Mouse (Mus musculus) spleen, adult 2 months (tissue): ENCODE data around the gene Amotl1.

Experiments
- CTCF ChIP-seq: fragments of 200-500 bp; IDR thresholded peaks from 2 replicates; pipeline ENCODE4 v1.5.1; 2011; ENCODE audit warnings: mild to moderate bottlenecking, inconsistent platforms; ENCODE audit not compliant: insufficient read depth, insufficient read length, insufficient replicate concordance; ENCODE audit errors: extremely low read depth
- POLR2A ChIP-seq: fragments of 200-500 bp; IDR thresholded peaks from 2 replicates; pipeline ENCODE4 v1.6.1; 2011; ENCODE audit warnings: low read depth, low read length, inconsistent platforms

DNA sequence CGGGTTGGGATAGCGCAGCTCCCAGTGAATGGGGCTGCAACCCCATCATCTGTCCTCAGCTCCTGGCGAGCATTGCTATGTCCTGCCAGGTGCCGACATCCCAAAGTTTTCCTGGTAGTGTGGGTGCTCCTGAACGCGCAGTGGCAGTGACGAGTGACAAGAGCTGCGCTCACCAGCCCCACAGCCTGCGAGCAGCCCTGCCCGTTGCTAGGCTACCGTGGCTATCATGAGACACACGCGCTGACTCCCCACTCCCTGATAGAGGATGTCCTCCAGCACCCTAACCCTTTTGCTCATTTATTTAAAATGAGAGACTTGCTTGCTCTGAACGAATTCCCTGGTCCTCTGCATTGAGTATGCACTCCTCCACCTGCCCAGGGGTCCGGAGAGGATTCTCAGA, 10.7 kb downstream of the Amotl1 start:
- TF ChIP-seq POLR2A (no peak), CTCF (no peak)
